8 mouse cellular contexts compared by ENCODE assay signal in genomic region chrX:94212264-94212596, GRCm38 (mm10). TPM values are rescaled to one million over a fixed set of nuclear protein-coding genes. Genes with fewer than 3 reads are reported as not detected.
DNase-seq lines count a peak whose midpoint lies in the region; ATAC-seq and TF ChIP-seq lines count a peak whose summit lies in the region.

No protein-coding gene starts in this region.

- peak overlapping the region; percentile 79 for H3K4me3 ChIP-seq in lung, embryonic 15.5 days
- peak overlapping the region; percentile 75 for H3K4me3 ChIP-seq in limb, embryonic 13.5 days
- H3K4me3 ChIP-seq in olfactory bulb, adult 2 months (ENCODE audit: insufficient read depth, low read depth, low read length): peak overlapping the region; percentile 61

- ATAC-seq in lung, embryonic 15.5 days (ENCODE audit: borderline replicate concordance, extremely low read depth, low FRiP score, low TSS enrichment): peak; percentile 68
- peak; percentile 62 for ATAC-seq in erythroblast, adult 5-6 weeks (replicated peaks; ENCODE audit: low FRiP score, poor library complexity, severe bottlenecking)
- ATAC-seq in limb, embryonic 13.5 days (ENCODE audit: low FRiP score, low read depth): peak; percentile 44

- TF ChIP-seq POLR2A in olfactory bulb, adult 2 months (IDR thresholded peaks at IDR 0.05; ENCODE audit: insufficient read depth, low read depth, low read length): no peak

- peak overlapping the region; percentile 78 for H3K9ac ChIP-seq in lung, embryonic 15.5 days
- H3K9ac ChIP-seq in limb, embryonic 13.5 days: peak overlapping the region; percentile 84

- peak overlapping the region; percentile 86 for H3K27ac ChIP-seq in lung, embryonic 15.5 days
- peak overlapping the region; percentile 52; the same call in 1 of the 2 replicates for H3K27ac ChIP-seq in limb, embryonic 13.5 days
- 0 out of 2 replicates have a peak overlapping the region, but pooled peaks have one; percentile 24 for H3K27ac ChIP-seq in olfactory bulb, adult 2 months (ENCODE audit: insufficient read depth, low read depth, low read length)

- H3K36me3 ChIP-seq in lung, embryonic 15.5 days: peaks cover 20% of the 10 kb centered on the region
- peaks cover 30% of the 10 kb centered on the region for H3K36me3 ChIP-seq in limb, embryonic 13.5 days

- H3K9me3 ChIP-seq in lung, embryonic 15.5 days: no peaks in the 10 kb centered on the region
- H3K9me3 ChIP-seq in limb, embryonic 13.5 days: no peaks in the 10 kb centered on the region

- H3K4me2 ChIP-seq in lung, embryonic 15.5 days: peak overlapping the region; percentile 60
- peak overlapping the region; percentile 69 for H3K4me2 ChIP-seq in limb, embryonic 13.5 days (replicated peaks)

- 0 out of 2 replicates have a peak, but pooled peaks cover 4% of the 10 kb centered on the region for H3K4me1 ChIP-seq in lung, embryonic 15.5 days
- peaks cover 4% of the 10 kb centered on the region; the same call in 1 of the 2 replicates for H3K4me1 ChIP-seq in limb, embryonic 13.5 days
- no peaks in the 10 kb centered on the region for H3K4me1 ChIP-seq in olfactory bulb, adult 2 months (ENCODE audit: control insufficient read depth, insufficient read depth, low read length)

- WGBS in lung, embryonic 15.5 days: under 1% methylated on average over 12 of the region's 12 CpGs
- 0% methylated on average over 12 of the region's 12 CpGs for WGBS in limb, embryonic 13.5 days
- WGBS in olfactory bulb, adult 2 months: 0% methylated on average over 12 of the region's 12 CpGs

- no peaks in the 10 kb centered on the region for H3K27me3 ChIP-seq in lung, embryonic 15.5 days
- no peaks in the 10 kb centered on the region for H3K27me3 ChIP-seq in limb, embryonic 13.5 days

- DNase-seq in lung, postnatal 36 days: no peak
- DNase-seq in urinary bladder, postnatal 36 days (ENCODE audit: low spot score in 2 of 2): no peak
- no peak for DNase-seq in thymus, postnatal 4 days
- no peak for DNase-seq in Muller cell, postnatal 12 days (ENCODE audit: inconsistent ontology term)

- no peak for TF ChIP-seq CTCF in olfactory bulb, adult 2 months (IDR thresholded peaks at IDR 0.05; ENCODE audit: insufficient read depth, low read depth, low read length)

RNA-seq across cellular contexts. Expression of gene Eif2s3x, which starts 0.4 kb away (rescaled TPM):
- polyA plus RNA-seq in lung, embryonic 15.5 days (2015; fragmentation: Nextera tagmentation; extraction: Ambion mirVana): 72.6 and 73.5 TPM in 2 replicates
- 50.3 and 58.3 TPM in 2 replicates for total RNA-seq in erythroblast, adult 5-6 weeks (2015; ENCODE audit: low replicate concordance)
- 42.2 and 45.9 TPM in 2 replicates for total RNA-seq in erythroblast, adult 5-6 weeks (2017; ENCODE audit: low replicate concordance)
- polyA plus RNA-seq in limb, embryonic 13.5 days (2015; fragmentation: Nextera tagmentation; extraction: Ambion mirVana): 72.5 and 82.2 TPM in 2 replicates
- polyA plus RNA-seq in olfactory bulb, adult 2 months (2012; ENCODE audit: insufficient read depth, insufficient read length, low replicate concordance, missing spikeins): not detected in 2 replicates

RNA-seq across cellular contexts. Expression of gene Klhl15, which starts 22.2 kb away (rescaled TPM):
- polyA plus RNA-seq in lung, embryonic 15.5 days (2015; fragmentation: Nextera tagmentation; extraction: Ambion mirVana): 7.6 and 7.7 TPM in 2 replicates
- 6.7 and 15.0 TPM in 2 replicates for total RNA-seq in erythroblast, adult 5-6 weeks (2015; ENCODE audit: low replicate concordance)
- 4.6 and 5.6 TPM in 2 replicates for total RNA-seq in erythroblast, adult 5-6 weeks (2017; ENCODE audit: low replicate concordance)
- polyA plus RNA-seq in limb, embryonic 13.5 days (2015; fragmentation: Nextera tagmentation; extraction: Ambion mirVana): 9.1 and 9.2 TPM in 2 replicates
- not detected in 2 replicates for polyA plus RNA-seq in olfactory bulb, adult 2 months (2012; ENCODE audit: insufficient read depth, insufficient read length, low replicate concordance, missing spikeins)

Comparison
In these comparisons a context has a peak if more than half of its experiments do, and no peak if none do; other contexts are left out.
1. H3K27ac ChIP-seq: peak in every context shown above with its lines; median percentile 86 in lung, embryonic 15.5 days; 52 in limb, embryonic 13.5 days; 24 in olfactory bulb, adult 2 months.